Mouse (Mus musculus) embryo, embryonic 10.5 days (tissue): ENCODE data around the gene Podxl2.

Experiments used
- DNase-seq: peaks from one replicate; pipeline ENCODE4 v3.0.0-alpha.2; 2015; ENCODE audit warnings: low spot score

Gene Podxl2

GRCm38 (mm10) chr6:88886417-88886967 lies 11.6 kb upstream of the Podxl2 start:
- DNase-seq, result no peak

- DNase-seq, result no peak
Measured at GRCm38 (mm10) chr6:88885644-88886416, 11.0 kb upstream of the Podxl2 start.

GRCm38 (mm10) chr6:88884690-88885089 lies 9.8 kb upstream of the Podxl2 start:
- DNase-seq, result no peak

- no peak for DNase-seq
Measured at GRCm38 (mm10) chr6:88884195-88884594, 9.4 kb upstream of the Podxl2 start.

- DNase-seq, result no peak
Measured at GRCm38 (mm10) chr6:88881334-88881733, 6.5 kb upstream of the Podxl2 start.

GRCm38 (mm10) chr6:88879471-88879870 lies 4.6 kb upstream of the Podxl2 start:
- DNase-seq, result no peak

- peak; percentile 53 for DNase-seq
Measured at GRCm38 (mm10) chr6:88873965-88874867, 628 bp downstream of the Podxl2 start.

GRCm38 (mm10) chr6:88872811-88873210 lies 2.0 kb downstream of the Podxl2 start:
- DNase-seq, result no peak

GRCm38 (mm10) chr6:88871546-88871945 lies 3.3 kb downstream of the Podxl2 start:
- no peak for DNase-seq

- no peak for DNase-seq
Measured at GRCm38 (mm10) chr6:88870594-88870993, 4.2 kb downstream of the Podxl2 start.

- no peak for DNase-seq
Measured at GRCm38 (mm10) chr6:88869459-88869858, 5.4 kb downstream of the Podxl2 start.

GRCm38 (mm10) chr6:88865704-88866103 lies 9.1 kb downstream of the Podxl2 start:
- DNase-seq, result no peak

- peak; percentile 79 for DNase-seq
Measured at GRCm38 (mm10) chr6:88860914-88861313, 13.9 kb downstream of the Podxl2 start.

- DNase-seq, result no peak
Measured at GRCm38 (mm10) chr6:88858341-88858740, 16.5 kb downstream of the Podxl2 start.

- no peak for DNase-seq
Measured at GRCm38 (mm10) chr6:88857830-88858229, 17.0 kb downstream of the Podxl2 start.

GRCm38 (mm10) chr6:88857249-88857648 lies 17.6 kb downstream of the Podxl2 start:
- DNase-seq, result no peak

GRCm38 (mm10) chr6:88855636-88856035 lies 19.2 kb downstream of the Podxl2 start:
- DNase-seq, result peak; percentile 90

- no peak for DNase-seq
Measured at GRCm38 (mm10) chr6:88854509-88854908, 20.3 kb downstream of the Podxl2 start.

- DNase-seq, result no peak
Measured at GRCm38 (mm10) chr6:88850034-88850433, 24.8 kb downstream of the Podxl2 start.

GRCm38 (mm10) chr6:88849270-88849669 lies 25.6 kb downstream of the Podxl2 start:
- DNase-seq, result no peak

- no peak for DNase-seq
Measured at GRCm38 (mm10) chr6:88847571-88847970, 27.3 kb downstream of the Podxl2 start.

- no peak for DNase-seq
Measured at GRCm38 (mm10) chr6:88844901-88845565, 29.8 kb downstream of the Podxl2 start.
